ENCODE assay signal across 8 mouse cellular contexts in the genomic region with DNA sequence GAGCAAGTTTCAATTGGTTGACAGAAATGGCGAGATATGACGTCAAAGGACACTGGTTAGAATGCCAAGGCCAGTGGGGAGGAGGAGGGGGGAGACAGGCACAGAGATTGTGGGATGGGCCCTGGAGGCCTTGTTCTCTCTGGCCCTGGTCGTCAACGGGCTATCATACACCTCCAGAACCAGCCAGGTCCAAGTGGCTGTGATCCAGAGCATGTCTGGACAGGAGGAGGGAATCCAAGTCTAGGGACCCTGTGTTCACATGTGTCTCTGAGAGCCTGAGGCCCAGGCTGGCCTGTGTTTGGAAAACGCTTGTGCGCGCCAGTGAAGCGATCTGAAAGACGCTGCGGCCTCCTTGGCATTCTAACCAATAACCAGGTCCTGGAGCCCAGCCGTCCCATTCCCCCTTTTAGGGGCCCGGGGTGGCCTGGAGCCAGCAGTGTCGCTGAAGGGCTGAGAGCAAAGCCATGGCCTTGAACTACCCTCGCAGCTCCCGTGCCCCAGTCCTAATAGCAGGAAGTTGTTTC.
DNase-seq lines count a peak whose midpoint lies in the region; ATAC-seq and TF ChIP-seq lines count a peak whose summit lies in the region.

No protein-coding gene starts in this region.

- WGBS in heart, embryonic 10.5 days, result 34% methylated on average over 15 of the region's 15 CpGs
- WGBS in kidney, embryonic 15.5 days, result 31% methylated on average over 15 of the region's 15 CpGs
- 34% methylated on average over 15 of the region's 15 CpGs for WGBS in liver, embryonic 15.5 days (ENCODE audit: insufficient replicate concordance)
- 12% methylated on average over 15 of the region's 15 CpGs for WGBS in neural tube, embryonic 14.5 days

- 0 out of 2 replicates have a peak, but pooled peaks have one; percentile 35 for ATAC-seq in erythroid progenitor cell, adult 5-6 weeks (replicated peaks; ENCODE audit: low FRiP score, poor library complexity, severe bottlenecking)
- peak; percentile 10; the same call in 1 of the 2 replicates for ATAC-seq in kidney, embryonic 15.5 days (replicated peaks; ENCODE audit: low FRiP score)
- no peak for ATAC-seq in liver, embryonic 15.5 days (ENCODE audit: insufficient read depth)
- ATAC-seq in neural tube, embryonic 14.5 days (ENCODE audit: low read depth), result peak; percentile 35
- no peak for ATAC-seq in activated CD4-positive, CD25-positive, alpha-beta regulatory T cell, adult 4 months

- TF ChIP-seq CTCF in E14TG2a.4 (conservative IDR thresholded peaks at IDR 0.05; ENCODE audit: low read length), result no peak

- H3K4me1 ChIP-seq in E14TG2a.4 (replicated peaks; ENCODE audit: low read depth, low read length), result peaks cover 6% of the 10 kb centered on the region
- H3K4me1 ChIP-seq in heart, embryonic 10.5 days, result peaks cover 24% of the 10 kb centered on the region
- peaks cover 42% of the 10 kb centered on the region for H3K4me1 ChIP-seq in kidney, embryonic 15.5 days
- no peaks in the 10 kb centered on the region for H3K4me1 ChIP-seq in liver, embryonic 15.5 days (replicated peaks)
- H3K4me1 ChIP-seq in neural tube, embryonic 14.5 days (ENCODE audit: control insufficient read depth, insufficient read depth, low read length), result peaks cover 31% of the 10 kb centered on the region

- peak; percentile 94 for DNase-seq in adrenal gland, postnatal 14 days
- no peak for DNase-seq in heart, embryonic 10.5 days (ENCODE audit: low spot score)

- no peaks in the 10 kb centered on the region for H3K9me3 ChIP-seq in E14TG2a.4 (ENCODE audit: low read length)
- H3K9me3 ChIP-seq in heart, embryonic 10.5 days, result no peaks in the 10 kb centered on the region
- H3K9me3 ChIP-seq in kidney, embryonic 15.5 days (replicated peaks), result no peaks in the 10 kb centered on the region
- H3K9me3 ChIP-seq in liver, embryonic 15.5 days (replicated peaks), result no peaks in the 10 kb centered on the region
- H3K9me3 ChIP-seq in neural tube, embryonic 14.5 days (ENCODE audit: control insufficient read depth, low read length), result no peaks in the 10 kb centered on the region

- peaks cover 64% of the 10 kb centered on the region for H3K27me3 ChIP-seq in E14TG2a.4 (ENCODE audit: insufficient read depth, low read length)
- H3K27me3 ChIP-seq in heart, embryonic 10.5 days (ENCODE audit: insufficient read depth, poor library complexity, severe bottlenecking), result peaks cover 94% of the 10 kb centered on the region
- peaks cover 10% of the 10 kb centered on the region; the same call in 1 of the 2 replicates for H3K27me3 ChIP-seq in kidney, embryonic 15.5 days
- H3K27me3 ChIP-seq in liver, embryonic 15.5 days, result peaks cover 85% of the 10 kb centered on the region
- H3K27me3 ChIP-seq in neural tube, embryonic 14.5 days (ENCODE audit: control insufficient read depth, insufficient read depth, low read length), result peaks cover 2% of the 10 kb centered on the region; the same call in 1 of the 2 replicates

- peak overlapping the region; percentile 89 for H3K4me3 ChIP-seq in E14TG2a.4 (replicated peaks; ENCODE audit: low read length)
- peak overlapping the region; percentile 80 for H3K4me3 ChIP-seq in heart, embryonic 10.5 days
- peak overlapping the region; percentile 95 for H3K4me3 ChIP-seq in kidney, embryonic 15.5 days (replicated peaks)
- peak overlapping the region; percentile 49 for H3K4me3 ChIP-seq in liver, embryonic 15.5 days (replicated peaks)
- H3K4me3 ChIP-seq in neural tube, embryonic 14.5 days (ENCODE audit: low read depth, low read length), result peak overlapping the region; percentile 98

- peak overlapping the region; percentile 98 for H3K9ac ChIP-seq in kidney, embryonic 15.5 days
- no peak overlapping the region for H3K9ac ChIP-seq in liver, embryonic 15.5 days
- peak overlapping the region; percentile 99 for H3K9ac ChIP-seq in neural tube, embryonic 14.5 days (replicated peaks; ENCODE audit: low read depth, low read length)

- H3K36me3 ChIP-seq in E14TG2a.4 (ENCODE audit: insufficient read depth, low read length), result no peaks in the 10 kb centered on the region
- H3K36me3 ChIP-seq in heart, embryonic 10.5 days, result no peaks in the 10 kb centered on the region
- H3K36me3 ChIP-seq in kidney, embryonic 15.5 days, result peaks cover 11% of the 10 kb centered on the region
- no peaks in the 10 kb centered on the region for H3K36me3 ChIP-seq in liver, embryonic 15.5 days (replicated peaks)
- H3K36me3 ChIP-seq in neural tube, embryonic 14.5 days (ENCODE audit: control insufficient read depth, insufficient read depth, low read length), result no peaks in the 10 kb centered on the region

- H3K4me2 ChIP-seq in kidney, embryonic 15.5 days, result peak overlapping the region; percentile 73
- peak overlapping the region; percentile 58 for H3K4me2 ChIP-seq in liver, embryonic 15.5 days
- H3K4me2 ChIP-seq in neural tube, embryonic 14.5 days (ENCODE audit: low read depth, low read length), result peak overlapping the region; percentile 87

- no peak overlapping the region for H3K27ac ChIP-seq in heart, embryonic 10.5 days
- peak overlapping the region; percentile 95 for H3K27ac ChIP-seq in kidney, embryonic 15.5 days
- H3K27ac ChIP-seq in liver, embryonic 15.5 days (replicated peaks), result 0 out of 2 replicates have a peak overlapping the region, but pooled peaks have one; percentile 41
- H3K27ac ChIP-seq in neural tube, embryonic 14.5 days (ENCODE audit: low read depth, low read length), result peak overlapping the region; percentile 99

Comparison
In these comparisons a context has a peak if more than half of its experiments do, and no peak if none do; other contexts are left out.
1. ATAC-seq: peak in erythroid progenitor cell, adult 5-6 weeks (single experiment), kidney, embryonic 15.5 days (single experiment) and neural tube, embryonic 14.5 days (single experiment); none in liver, embryonic 15.5 days (single experiment) and activated CD4-positive, CD25-positive, alpha-beta regulatory T cell, adult 4 months (single experiment).
2. Peak in every context shown above with its lines, with median percentiles within 50 percentile points of each other: H3K4me3 ChIP-seq and H3K4me2 ChIP-seq.